Mouse (Mus musculus) lung, postnatal 36 days (tissue): Measurements from ENCODE around the gene Rai14.

Experiments
- DNase-seq: peaks from one replicate; pipeline ENCODE4 v3.0.0; 2022; ENCODE audit warnings: mixed read lengths

Gene Rai14

GRCm38 (mm10) chr15:10714409-10715138 is at the start of gene Rai14:
Rai14 (minus strand) TSS chr15:10714624.
- DNase-seq = peak; percentile 92

DNA sequence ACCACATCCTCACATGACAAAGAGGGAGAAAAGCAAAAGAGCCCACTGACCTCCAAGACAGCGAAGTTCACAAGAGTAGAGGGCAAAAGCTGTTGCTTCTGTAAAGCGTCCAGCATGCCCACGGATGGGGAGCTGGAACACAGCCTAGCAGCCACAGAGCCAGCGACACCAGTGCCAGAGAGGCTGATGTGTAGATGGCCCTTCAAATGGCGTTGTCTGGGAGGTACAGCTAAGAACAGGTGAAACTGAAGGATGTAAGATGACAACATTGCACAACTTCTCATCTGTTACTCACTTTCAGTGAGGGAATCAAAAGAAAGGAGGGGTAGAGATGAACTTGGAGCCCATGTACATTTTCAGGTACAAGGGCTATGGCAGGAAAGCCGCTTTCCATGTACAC is 47.0 kb upstream of the Rai14 start:
- DNase-seq = no peak

DNA sequence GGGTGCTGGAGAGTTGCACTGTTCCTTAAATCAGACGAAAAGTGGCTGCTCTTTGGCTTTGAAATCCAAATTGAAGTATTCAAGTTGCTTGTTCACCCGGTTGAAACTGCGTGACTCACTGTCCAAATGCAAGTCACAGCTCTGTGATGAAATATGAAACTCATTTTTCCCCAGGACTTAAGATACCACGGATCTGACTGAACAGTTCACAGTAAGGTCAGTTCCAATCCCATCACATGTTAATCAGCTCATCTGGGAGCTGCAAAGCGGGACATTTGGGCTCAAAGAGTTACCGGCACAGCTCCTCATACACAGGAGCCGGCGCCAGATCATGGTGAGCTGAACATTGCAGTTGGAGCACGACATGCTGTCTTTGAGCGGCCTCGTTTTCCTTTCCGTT is 45.6 kb upstream of the Rai14 start:
- peak; percentile 63 for DNase-seq

GRCm38 (mm10) chr15:10759440-10759839 is 45.0 kb upstream of the Rai14 start:
- DNase-seq = no peak

- DNase-seq = no peak
Measured at GRCm38 (mm10) chr15:10758808-10759207, 44.4 kb upstream of the Rai14 start.

DNA sequence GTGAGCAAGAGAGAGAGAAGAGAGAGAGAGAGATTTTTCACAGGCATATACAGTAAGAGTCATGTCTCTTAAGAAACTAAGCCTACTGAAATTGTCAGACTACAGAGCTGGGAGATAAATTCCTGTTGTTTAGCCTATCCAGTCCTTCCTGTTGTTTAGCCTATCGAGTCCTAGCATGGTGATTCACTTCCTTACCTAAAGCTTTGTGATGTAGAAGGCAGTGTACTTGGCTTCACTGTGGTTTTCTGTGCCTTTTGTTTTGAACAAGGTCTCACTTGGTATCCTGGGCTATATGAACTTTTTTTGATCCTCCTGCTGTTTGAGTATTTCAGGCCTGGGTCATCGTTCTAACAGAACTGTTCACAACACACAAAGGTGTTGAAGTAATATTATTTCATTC is 36.7 kb upstream of the Rai14 start:
- no peak for DNase-seq

- DNase-seq = no peak
Measured at GRCm38 (mm10) chr15:10750339-10750738, 35.9 kb upstream of the Rai14 start.

GRCm38 (mm10) chr15:10749678-10750077 is 35.3 kb upstream of the Rai14 start:
- DNase-seq = no peak

- DNase-seq = no peak
Measured at GRCm38 (mm10) chr15:10747638-10748037, 33.2 kb upstream of the Rai14 start.

DNA sequence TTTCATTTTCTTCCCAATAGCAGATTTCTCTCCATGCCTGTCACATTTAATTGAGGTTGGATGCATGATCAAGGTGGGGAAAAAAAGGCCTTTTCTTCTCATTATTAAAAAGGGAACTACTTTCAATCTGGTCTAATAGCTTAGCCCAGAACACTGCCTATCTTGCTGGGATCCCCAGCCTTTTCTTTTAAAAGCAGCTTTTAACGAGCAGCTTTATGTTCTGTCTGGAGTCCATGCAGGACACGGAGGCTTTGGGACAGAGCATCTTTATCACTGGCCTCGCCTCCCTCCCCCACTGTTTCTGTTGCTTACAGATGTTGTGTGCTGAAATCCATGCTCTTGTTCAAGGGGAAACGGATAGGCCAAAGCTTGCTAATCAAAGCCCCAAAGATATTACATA is 32.8 kb upstream of the Rai14 start:
- no peak for DNase-seq

- peak; percentile 23 for DNase-seq
Measured at GRCm38 (mm10) chr15:10746303-10747051, 32.1 kb upstream of the Rai14 start.

DNA sequence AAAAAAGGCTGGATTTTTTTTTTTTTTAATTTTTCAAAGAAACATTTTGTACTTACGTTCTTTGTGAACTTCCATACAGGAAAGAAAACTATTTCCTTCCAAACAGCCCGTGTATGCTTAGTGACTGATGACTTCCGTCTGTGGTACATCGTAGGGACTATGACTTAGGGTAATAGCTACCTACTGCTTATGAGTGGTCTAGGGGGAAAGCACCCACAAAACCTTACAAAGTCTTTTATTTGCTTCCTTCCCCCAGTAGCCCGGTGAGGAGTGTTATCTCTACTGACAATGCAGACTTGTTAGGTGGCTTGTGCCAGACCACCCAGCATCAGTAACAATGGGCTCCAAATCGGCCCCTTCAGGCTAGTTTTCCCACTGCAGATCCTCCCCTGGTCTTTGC is 28.0 kb upstream of the Rai14 start:
- DNase-seq = no peak

DNA sequence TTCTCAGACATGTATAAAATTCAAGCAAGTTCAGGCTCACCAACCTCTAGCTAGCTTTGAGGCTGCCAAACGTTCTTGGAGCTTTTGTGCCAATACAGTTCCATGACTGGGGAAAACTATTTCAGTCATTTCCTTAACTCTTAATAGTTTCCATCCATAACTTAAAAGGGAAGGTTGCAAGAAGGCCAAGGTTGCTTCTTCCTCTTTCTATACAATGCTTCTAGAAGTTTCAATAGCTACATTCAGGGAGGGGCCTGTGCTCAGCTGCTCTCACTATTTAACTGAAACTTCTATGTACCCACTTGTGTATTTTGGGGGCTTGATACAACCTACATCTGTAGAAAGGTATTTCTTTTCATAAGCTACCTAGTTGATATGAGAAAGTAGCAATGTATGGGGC is 24.9 kb upstream of the Rai14 start:
- DNase-seq = no peak

DNA sequence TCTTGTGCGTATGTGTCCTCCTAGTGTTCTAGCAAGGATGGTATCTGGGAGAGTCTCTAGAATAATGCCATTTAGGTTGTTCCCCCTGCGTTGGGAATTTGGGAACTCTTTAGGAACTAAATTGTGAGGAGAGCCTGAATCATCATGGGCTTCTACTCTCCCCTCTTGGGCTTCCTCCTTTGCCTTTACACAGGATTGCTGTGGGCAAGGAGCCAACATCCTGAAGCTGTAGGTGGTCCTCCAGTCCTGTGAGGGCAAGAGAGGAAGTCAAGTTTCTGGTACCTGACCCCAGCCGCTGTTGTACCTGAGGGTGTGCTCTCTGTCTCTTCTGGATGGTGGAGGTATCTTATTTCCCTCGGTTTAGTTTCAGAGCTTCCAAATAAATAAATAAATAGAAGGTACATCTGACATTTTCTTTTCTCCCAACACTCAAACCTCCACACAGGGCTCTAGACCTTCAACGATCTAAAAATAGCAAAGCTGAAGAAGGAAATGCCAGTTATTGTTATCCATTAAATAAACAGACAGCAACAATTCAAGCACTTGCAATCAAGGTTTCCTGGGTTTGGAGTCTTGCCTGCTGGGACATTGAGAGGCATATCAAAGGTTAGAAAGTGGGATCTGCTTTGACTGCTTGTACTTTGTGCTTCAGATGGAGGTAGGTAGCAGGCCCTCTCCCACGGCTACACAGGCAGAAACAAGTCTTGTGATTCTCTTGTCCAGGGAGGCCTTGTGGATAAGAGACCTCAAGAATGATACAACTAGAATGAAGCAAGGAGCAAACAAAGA is 24.1 kb upstream of the Rai14 start:
- DNase-seq = peak; percentile 70

DNA sequence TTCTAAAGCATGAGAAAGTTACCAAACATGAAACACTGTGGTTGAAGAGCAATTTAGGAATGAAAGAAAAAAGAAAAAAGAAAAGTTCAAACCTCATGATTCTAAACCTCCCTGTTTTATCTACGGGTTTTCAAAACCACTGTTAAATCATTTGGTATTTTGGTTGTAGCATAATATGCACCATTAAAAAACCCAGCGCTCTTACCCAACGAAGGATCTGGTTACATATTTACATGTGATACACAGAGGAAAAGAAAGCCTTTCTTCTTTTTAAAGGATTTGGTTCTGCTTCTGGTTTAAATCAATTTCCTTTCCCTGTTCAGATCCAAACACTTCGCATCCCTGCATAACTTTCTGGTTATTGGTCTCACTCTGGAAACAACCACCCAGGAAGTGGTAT is 21.5 kb upstream of the Rai14 start:
- DNase-seq = no peak

GRCm38 (mm10) chr15:10735216-10735615 is 20.8 kb upstream of the Rai14 start:
- no peak for DNase-seq

DNA sequence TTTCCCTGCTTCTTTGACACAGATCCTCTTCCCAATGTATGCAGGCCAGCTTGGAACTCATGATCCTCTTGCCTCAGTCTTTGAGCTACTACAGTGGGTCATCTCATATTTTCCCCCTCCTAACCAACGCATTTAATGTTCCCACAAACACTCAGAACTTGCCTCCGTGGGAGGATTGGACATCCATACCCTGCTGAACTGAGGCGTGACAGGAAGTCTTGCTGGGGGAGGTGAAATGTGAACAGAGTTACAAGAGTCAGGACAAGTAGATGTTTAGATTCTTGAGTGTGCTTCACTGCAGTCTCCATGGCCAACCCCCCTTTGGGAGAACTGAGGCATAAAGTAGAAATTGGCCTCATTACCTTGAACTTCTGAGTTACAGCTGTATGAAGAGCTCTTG is 17.0 kb upstream of the Rai14 start:
- DNase-seq = no peak

DNA sequence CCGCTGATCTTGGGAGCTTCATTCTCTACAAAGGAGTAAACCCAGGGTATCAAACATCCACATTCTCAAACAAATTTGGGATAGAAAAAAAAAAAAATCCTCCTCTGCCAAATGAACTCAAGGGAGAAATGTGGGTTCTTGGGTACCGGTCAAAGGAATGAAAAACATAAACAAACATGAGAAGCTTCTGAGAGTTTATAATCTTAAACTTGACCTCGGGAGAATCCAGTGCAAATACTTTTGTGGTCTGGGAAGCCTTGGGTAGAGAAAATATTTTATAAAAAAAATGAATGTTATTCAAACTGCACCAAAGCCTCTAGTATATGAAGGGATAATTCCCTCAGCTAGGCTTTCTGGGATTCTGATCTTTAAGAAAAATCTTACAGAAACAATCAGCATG is 11.8 kb upstream of the Rai14 start:
- no peak for DNase-seq

DNA sequence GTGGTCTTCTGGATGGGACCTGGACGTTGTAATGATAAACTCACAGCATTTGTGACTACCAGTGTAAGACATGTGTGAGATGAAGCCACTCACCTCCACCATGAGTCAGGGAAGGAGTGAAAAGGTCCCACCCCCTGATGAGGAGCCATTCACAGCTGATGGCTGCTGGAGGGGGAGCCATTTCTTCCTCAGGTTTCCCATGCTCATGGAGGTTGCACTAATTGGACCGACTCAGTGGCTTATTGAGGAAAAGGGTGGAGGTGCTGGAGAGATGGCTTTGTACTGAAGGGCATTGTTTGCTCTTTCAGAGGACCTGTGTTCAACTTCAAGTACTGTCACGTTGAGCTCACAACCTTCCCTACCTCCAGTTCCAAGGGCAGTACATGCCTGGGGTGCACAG is 10.4 kb upstream of the Rai14 start:
- DNase-seq = no peak

DNA sequence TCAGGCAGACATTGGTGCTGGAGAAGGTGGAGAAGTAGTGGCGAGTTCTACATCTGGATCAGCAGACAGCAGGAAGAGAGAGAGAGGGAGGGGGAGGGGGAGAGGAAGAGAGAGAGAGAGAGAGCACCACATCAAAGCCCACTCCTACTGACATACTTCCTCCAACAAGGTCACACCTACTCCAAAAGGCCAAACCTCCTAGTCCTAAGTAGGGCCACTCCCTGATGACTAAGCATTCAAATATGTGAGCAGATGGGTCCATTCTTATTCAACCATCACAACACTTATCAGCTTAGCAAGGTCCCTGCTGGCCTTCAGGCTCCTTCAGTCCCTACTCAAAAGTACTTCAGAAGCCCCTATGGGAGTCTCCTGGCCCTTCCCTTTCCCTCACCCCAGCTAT is 9.1 kb upstream of the Rai14 start:
- peak; percentile 50 for DNase-seq

DNA sequence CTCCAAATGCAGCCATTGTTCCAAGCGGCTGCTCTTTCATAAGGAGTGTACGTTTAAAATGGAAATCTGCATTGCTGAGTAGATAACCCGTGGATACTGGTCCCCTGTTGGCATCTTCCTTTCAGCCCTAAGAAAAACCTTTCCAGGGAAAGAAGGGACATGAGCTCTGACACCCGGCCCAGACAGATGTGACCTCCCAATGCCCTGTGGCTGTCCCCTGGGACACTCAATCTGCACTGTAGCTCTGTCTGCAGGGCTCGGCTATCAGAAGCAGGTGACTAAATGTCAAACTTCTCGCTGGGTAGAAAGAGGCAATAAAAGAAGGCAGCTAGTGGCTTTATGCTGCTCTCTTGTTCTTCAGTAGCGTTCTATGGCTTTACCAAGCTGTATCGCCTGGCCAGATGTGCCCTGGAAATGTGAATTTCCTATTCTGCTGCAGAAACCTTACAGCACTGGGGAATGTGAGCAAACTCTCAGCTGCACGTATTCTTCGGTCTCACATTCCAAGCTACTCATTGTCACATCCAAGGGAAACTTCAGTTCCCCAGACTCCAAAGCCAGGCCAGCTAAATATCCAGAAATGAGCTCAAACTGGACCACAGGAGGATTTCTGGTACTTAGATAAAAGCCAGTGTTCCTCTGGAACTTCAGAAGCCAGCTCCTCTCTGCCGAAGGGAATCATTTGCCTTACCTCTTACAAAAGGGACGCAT is 8.4 kb upstream of the Rai14 start:
- DNase-seq = no peak

GRCm38 (mm10) chr15:10721259-10721781 is 6.9 kb upstream of the Rai14 start:
- peak; percentile 86 for DNase-seq

DNA sequence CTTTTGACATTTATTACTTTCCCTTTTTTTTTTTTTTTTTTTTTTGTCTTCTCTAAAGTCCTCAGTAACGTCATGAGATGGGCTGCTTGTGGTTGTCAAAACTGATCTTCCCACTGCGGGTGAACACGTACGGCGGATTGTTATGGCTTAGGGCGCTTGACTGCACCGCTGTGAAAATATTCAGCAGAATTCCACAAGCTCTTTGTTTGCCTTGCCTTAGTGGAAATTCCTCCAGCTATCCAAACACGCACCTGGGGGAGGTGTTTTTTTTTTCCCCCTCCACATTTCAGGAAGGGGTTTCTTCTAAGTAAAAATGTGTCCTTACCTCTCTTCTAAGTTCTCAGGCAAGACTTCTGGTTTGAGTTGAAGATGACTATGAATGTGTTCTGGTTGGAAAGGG is 6.2 kb upstream of the Rai14 start:
- no peak for DNase-seq
